Mouse (Mus musculus) kidney, postnatal 25 days (tissue): ENCODE measurements around the gene Wdr5b.

Experiments used
- DNase-seq, 2 experiments: peaks; one replicate each; pipeline ENCODE4 v3.0.0; 2021; ENCODE audit warnings: mixed read lengths in 2 of 2

Wdr5b gene

DNA sequence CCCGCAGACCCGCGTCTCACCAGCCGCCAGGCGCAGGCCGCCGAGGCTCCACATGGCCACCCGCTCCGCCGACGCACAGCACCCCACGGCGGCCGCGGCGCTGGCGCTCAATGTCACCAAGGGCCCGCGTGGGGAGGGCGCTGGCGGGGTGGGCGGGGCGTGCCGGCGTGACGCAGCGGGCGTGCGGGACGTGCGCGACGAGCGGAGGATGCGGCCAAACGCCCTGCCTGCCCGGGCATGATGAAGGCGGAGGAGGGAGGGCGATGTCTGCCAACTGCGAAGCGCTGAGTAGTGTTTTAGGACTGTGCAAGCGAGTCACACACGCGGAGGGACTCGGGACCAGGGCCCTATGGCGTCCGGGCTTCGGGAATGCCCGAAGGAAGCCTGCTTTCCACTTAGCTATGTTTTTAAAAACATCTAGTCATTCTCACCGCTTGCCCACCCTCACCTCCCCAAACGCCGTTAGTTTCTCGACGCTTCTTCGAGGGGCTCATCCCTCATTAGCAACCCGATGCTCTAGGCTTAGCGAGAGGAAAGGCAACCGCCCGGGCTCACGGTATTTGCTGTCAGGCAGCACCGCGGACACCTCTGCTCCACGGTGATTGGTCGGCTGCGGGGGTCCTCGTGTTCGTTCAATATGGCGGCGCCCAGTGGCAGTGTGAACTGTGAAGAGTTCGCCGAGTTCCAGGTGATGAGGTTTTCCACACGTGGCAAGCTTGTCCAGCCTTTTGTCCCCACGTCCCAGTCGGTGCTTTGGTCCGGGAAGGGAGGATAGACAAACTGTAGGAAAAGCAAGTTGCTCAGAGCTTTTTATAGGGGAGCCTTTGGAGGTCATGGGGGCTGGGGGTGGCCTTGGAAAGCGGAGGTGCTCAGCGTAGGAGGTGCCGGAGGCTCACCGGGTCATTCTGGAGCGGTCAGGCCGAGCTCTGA is 30.7 kb downstream of the Wdr5b start, which contains the start of the genes Fam162a and Ccdc58:
Fam162a (minus strand) TSS at position 145 of the 930 bp plus-strand sequence.
Ccdc58 (plus strand) TSS at position 236 of the 930 bp plus-strand sequence.
- peak; percentile 96 for DNase-seq

DNA sequence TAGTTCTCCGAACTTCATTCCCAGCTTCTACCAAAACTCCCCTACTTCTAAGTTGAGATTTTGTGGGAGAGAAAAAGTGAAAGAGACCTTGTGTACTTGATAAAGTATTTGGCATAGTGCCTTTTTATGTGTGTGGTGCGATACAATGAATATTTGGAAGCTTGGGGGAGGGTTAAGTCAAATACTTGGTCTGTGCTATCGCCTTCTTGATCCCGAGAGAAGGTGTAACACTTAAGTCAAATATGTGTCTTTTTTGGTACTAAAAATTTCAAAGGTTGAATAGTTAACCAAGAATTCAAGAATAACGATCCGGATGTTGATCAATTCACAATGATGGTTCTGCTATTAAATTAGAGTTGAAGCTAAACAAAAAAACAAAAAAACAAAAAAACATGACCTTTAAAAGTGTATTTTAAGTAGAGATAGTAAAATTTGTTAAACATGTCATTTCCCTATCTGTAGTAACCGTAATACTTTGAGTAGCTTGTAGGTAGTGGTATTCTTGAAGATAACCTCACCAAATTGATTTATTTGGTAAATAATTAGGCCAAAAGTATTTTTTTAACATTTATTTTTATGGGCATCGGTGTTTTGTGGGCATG is 31.5 kb downstream of the Wdr5b start:
- DNase-seq: no peak

DNA sequence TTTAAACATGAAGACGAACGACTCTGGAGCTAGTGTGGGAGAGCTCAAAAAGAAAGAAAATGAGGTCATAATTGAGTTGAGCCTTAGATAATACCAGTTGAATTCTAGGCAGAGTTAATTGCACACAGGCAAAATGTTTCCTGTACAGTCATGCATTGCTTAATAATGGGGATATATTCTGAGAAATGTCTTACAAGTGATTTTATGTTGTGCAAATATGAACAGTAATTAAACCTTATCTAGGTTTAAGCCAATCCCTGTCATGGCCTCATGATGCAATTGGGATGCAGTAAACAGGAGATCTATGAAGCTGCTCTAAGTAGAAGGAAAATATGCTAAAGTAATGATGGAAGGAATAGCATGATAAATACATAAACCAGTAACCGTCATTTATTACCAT is 33.8 kb downstream of the Wdr5b start:
- DNase-seq: no peak

DNA sequence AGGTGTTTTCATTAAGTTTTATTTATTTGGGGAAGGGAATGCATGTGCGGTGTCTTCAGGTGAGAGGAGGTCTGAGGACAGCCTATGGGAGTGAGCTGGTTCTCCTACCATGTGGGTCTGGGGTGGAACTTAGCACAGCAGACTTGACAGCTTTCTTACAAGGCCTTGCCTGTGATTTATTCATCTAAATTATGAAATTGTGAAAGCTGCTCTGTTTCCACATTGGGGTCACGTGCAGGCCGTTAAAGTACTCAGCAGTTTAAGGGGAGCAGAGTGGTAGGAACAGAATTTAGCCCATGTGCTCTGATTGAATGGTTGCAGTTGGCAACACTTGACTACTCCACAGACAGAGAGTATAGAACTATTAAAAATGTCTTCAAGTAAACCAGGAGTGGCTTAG is 38.9 kb downstream of the Wdr5b start:
- no peak for DNase-seq

DNA sequence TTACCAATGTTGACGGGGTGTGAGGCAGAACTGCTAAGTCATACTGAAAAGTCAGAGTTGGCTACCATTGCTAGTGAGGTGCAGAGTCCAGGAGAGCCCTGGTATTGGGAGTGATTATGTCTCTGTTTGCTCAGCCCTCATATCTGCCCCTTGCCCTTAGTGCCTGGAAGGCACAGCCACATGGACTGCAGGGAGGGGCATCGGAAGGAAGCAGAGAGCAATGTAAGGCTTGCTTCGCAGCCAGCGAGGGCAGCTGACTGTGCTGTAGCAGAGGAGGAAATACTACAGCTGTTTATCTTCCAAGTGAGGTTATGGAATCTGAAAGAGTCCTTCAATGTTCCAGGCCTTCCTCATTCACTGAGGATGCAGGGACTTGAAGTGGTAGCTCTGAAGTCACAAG is 46.9 kb downstream of the Wdr5b start:
- peak; percentile 22 to 63 for DNase-seq

DNA sequence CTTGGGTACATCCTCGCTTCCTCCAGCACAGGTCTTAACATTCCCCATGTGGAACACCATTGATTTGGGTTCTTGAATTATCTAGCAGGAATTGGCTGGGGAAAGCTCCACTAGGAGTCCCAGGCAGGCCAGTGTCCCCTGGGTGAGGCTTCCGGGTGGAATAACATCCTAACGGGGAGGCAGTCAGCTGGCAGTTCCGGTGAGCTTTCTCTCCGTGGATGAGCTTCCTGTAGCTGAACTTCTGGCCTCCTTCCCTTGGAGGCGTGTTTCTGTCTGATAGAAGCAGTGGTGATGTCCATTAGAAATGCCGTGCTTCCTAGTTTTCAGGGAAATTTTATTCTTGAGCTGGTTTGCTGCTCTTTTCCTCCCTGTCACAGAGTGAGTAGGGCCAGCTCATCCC is 48.1 kb downstream of the Wdr5b start:
- DNase-seq: peak; percentile 40 to 61

DNA sequence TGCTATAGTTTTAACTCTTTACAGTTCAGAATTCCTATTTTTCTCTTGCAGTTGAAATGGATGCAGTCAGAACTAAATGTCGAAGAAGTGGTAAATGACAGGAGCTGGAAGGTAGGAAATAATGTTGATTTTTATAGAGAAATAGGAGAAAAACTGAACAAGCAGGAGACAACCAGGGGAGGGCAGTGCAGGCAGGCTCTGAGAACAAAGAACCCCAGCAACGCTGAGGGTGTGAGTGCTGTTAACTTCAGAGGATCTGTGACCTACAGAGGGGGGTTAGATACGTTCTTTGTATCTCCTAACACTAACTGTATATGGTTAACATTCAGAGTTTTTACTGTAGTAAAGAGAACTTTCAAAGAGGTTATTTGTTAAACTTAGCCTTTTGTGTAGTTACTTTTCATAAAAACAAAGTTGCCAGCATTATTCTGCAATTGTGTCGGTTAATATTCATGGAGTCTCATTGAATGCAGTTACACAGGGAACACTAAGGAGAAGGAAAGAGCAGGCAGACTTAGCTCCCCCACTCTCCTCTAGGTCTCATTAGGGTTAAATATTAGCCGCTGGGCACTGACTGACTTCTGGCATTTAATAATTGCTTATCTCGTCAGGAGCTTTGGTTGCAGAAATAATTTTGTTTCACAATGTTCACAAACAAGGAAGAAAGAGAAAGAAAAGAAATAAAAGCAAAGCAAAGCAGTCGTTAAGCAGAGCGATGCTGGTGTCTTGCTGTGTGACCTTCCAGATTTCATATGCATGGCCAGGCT is 49.0 kb downstream of the Wdr5b start:
- peak; percentile 27 to 53 for DNase-seq

DNA sequence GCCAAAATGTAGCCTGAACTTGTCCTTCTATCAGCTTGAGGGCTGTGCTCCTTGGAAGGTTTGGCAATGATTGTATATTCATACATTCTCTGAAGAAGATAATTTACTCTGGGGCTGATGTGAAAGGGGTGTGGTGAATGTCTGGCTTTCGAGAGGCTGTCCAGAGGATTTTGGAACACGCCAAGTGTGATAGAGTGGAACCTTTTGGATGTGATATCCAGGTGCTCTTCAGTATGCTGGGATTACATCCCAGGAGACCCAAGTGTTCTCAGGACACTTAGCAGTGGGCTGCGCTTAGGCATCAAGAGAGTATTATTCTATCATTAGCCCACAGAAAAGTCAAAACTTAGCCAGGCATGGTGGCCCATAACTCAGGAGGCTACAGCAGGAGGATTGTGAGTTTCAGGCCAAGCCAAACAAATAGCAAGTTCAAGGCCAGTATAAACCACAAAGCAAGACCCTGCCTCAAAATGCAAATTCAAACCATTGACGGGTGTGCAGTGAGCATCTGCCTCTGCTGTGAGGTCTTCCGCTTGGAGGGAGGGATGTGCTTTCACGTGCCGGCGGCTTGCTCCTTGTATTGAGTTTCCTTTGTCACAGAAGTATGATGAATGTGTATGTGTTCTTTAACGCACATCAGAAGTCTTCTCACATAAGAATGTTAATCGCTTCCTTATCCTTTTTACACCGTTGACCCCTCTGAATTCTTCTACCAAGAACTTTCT is 50.0 kb downstream of the Wdr5b start:
- DNase-seq: no peak
